Mouse (Mus musculus): ENCODE data around the gene Larp1. TPM values are rescaled to one million over a fixed set of nuclear protein-coding genes. Genes with fewer than 3 reads are reported as not detected.

Gene Larp1
- polyA plus RNA-seq, 1 experiment from 2014 or later, result 18.2 TPM

DNA sequence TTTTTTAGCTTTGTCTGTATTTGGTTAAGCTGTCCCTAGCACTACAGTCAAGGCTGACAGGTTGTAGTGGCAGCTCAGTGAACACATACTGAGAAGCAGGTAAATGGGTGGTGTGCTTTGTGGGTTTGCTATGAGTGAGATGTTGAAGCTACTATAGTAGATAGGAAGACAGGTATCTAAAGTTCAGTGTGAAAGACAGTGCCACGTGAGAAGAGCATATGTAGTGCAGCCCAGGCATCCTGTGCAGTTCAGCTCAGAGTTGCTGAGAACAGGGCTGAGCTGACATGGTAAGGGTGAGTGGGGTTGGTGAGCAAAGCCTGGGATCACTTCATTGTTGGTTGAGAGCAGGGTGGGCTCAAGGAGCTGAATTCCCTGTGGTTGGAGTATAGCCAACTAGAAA lies 8.6 kb downstream of the Larp1 start:
- Histone ChIP-seq H3K27ac (ENCODE audit: low read depth, low read length) (no peak overlapping the region), H3K36me3 (ENCODE audit: control insufficient read depth, insufficient read depth, low read length) (no peaks in the 10 kb centered on the region), H3K4me3 (ENCODE audit: low read depth, low read length) (no peak overlapping the region), H3K4me1 (replicated peaks; ENCODE audit: control insufficient read depth, insufficient read depth, low read length) (no peaks in the 10 kb centered on the region), H3K4me2 (replicated peaks; ENCODE audit: low read depth, low read length) (no peak overlapping the region), H3K9me3 (ENCODE audit: control insufficient read depth, low read length) (no peaks in the 10 kb centered on the region), H3K27me3 (ENCODE audit: control insufficient read depth, insufficient read depth, low read length) (no peaks in the 10 kb centered on the region), H3K9ac (ENCODE audit: low read depth, low read length) (no peak overlapping the region)
- ATAC-seq (ENCODE audit: low FRiP score) (no peak), DNase-seq (ENCODE audit: low spot score) (no peak)
- 78% methylated on average over 1 of the region's 1 CpGs for WGBS

- no peak overlapping the region for H3K4me3 ChIP-seq (ENCODE audit: low read depth, low read length)
- no peaks in the 10 kb centered on the region for H3K27me3 ChIP-seq (ENCODE audit: control insufficient read depth, insufficient read depth, low read length)
- no peak for DNase-seq (ENCODE audit: low spot score)
- H3K27ac ChIP-seq (ENCODE audit: low read depth, low read length), result no peak overlapping the region
- WGBS, result 88% methylated on average over 2 of the region's 2 CpGs
- no peak overlapping the region for H3K4me2 ChIP-seq (replicated peaks; ENCODE audit: low read depth, low read length)
- H3K4me1 ChIP-seq (replicated peaks; ENCODE audit: control insufficient read depth, insufficient read depth, low read length), result no peaks in the 10 kb centered on the region
- no peaks in the 10 kb centered on the region for H3K36me3 ChIP-seq (ENCODE audit: control insufficient read depth, insufficient read depth, low read length)
- H3K9ac ChIP-seq (ENCODE audit: low read depth, low read length), result no peak overlapping the region
- no peak for ATAC-seq (ENCODE audit: low FRiP score)
- no peaks in the 10 kb centered on the region for H3K9me3 ChIP-seq (ENCODE audit: control insufficient read depth, low read length)
Observed at GRCm38 (mm10) chr11:58018287-58018686, 9.4 kb downstream of the Larp1 start.

- ATAC-seq (ENCODE audit: low FRiP score) (no peak), DNase-seq (ENCODE audit: low spot score) (no peak)
- Histone ChIP-seq H3K27ac (ENCODE audit: low read depth, low read length) (no peak overlapping the region), H3K36me3 (ENCODE audit: control insufficient read depth, insufficient read depth, low read length) (no peaks in the 10 kb centered on the region), H3K4me2 (replicated peaks; ENCODE audit: low read depth, low read length) (no peak overlapping the region), H3K9ac (ENCODE audit: low read depth, low read length) (no peak overlapping the region), H3K4me1 (replicated peaks; ENCODE audit: control insufficient read depth, insufficient read depth, low read length) (no peaks in the 10 kb centered on the region), H3K4me3 (ENCODE audit: low read depth, low read length) (no peak overlapping the region), H3K9me3 (ENCODE audit: control insufficient read depth, low read length) (no peaks in the 10 kb centered on the region), H3K27me3 (ENCODE audit: control insufficient read depth, insufficient read depth, low read length) (no peaks in the 10 kb centered on the region)
- 91% methylated on average over 4 of the region's 4 CpGs for WGBS
Observed at GRCm38 (mm10) chr11:58018701-58019100, 9.8 kb downstream of the Larp1 start.

- no peak overlapping the region for H3K4me3 ChIP-seq (ENCODE audit: low read depth, low read length)
- 82% methylated on average over 1 of the region's 1 CpGs for WGBS
Observed at GRCm38 (mm10) chr11:58021095-58021494, 12.2 kb downstream of the Larp1 start.

GRCm38 (mm10) chr11:58021618-58022017 lies 12.8 kb downstream of the Larp1 start:
- H3K9ac ChIP-seq (ENCODE audit: low read depth, low read length), result no peak overlapping the region
- no peaks in the 10 kb centered on the region for H3K27me3 ChIP-seq (ENCODE audit: control insufficient read depth, insufficient read depth, low read length)
- H3K27ac ChIP-seq (ENCODE audit: low read depth, low read length), result no peak overlapping the region
- no peaks in the 10 kb centered on the region for H3K36me3 ChIP-seq (ENCODE audit: control insufficient read depth, insufficient read depth, low read length)
- H3K4me1 ChIP-seq (replicated peaks; ENCODE audit: control insufficient read depth, insufficient read depth, low read length), result no peaks in the 10 kb centered on the region
- no peak for DNase-seq (ENCODE audit: low spot score)
- no peak overlapping the region for H3K4me3 ChIP-seq (ENCODE audit: low read depth, low read length)
- no peaks in the 10 kb centered on the region for H3K9me3 ChIP-seq (ENCODE audit: control insufficient read depth, low read length)
- WGBS, result 60% methylated on average over 2 of the region's 2 CpGs
- no peak for ATAC-seq (ENCODE audit: low FRiP score)
- no peak overlapping the region for H3K4me2 ChIP-seq (replicated peaks; ENCODE audit: low read depth, low read length)

More at GRCm38 (mm10) chr11:58021095-58021494, 12.2 kb downstream of the Larp1 start:
- Histone ChIP-seq H3K4me2 (replicated peaks; ENCODE audit: low read depth, low read length) (no peak overlapping the region), H3K4me1 (replicated peaks; ENCODE audit: control insufficient read depth, insufficient read depth, low read length) (no peaks in the 10 kb centered on the region), H3K9ac (ENCODE audit: low read depth, low read length) (no peak overlapping the region), H3K9me3 (ENCODE audit: control insufficient read depth, low read length) (no peaks in the 10 kb centered on the region), H3K27ac (ENCODE audit: low read depth, low read length) (no peak overlapping the region), H3K36me3 (ENCODE audit: control insufficient read depth, insufficient read depth, low read length) (no peaks in the 10 kb centered on the region), H3K27me3 (ENCODE audit: control insufficient read depth, insufficient read depth, low read length) (no peaks in the 10 kb centered on the region)
- DNase-seq (ENCODE audit: low spot score) (no peak), ATAC-seq (ENCODE audit: low FRiP score) (no peak)

DNA sequence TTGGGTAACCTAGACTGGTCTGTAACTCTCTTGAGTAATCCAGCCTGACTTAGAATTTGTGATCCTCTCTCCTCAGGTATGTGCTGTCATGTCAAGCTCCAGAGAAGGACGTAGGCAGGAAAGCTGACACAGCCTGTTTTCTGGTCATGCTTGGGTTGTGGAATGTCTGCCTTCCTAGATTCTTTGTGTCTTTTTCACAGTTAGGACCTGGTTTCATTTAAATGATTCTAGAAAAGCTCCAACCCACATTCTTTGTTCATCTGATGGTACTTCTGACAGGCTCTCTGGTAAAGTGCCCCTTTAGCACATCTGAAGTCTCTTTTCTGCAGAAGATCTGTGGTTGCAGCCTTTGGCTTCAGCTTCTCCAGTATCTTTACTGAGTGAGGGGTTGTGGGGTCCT lies 15.4 kb downstream of the Larp1 start:
- no peaks in the 10 kb centered on the region for H3K4me1 ChIP-seq (replicated peaks; ENCODE audit: control insufficient read depth, insufficient read depth, low read length)
- H3K9me3 ChIP-seq (ENCODE audit: control insufficient read depth, low read length), result no peaks in the 10 kb centered on the region
- H3K27me3 ChIP-seq (ENCODE audit: control insufficient read depth, insufficient read depth, low read length), result no peaks in the 10 kb centered on the region
- H3K4me2 ChIP-seq (replicated peaks; ENCODE audit: low read depth, low read length), result no peak overlapping the region
- H3K36me3 ChIP-seq (ENCODE audit: control insufficient read depth, insufficient read depth, low read length), result no peaks in the 10 kb centered on the region
- DNase-seq (ENCODE audit: low spot score) (no peak), ATAC-seq (ENCODE audit: low FRiP score) (no peak)
- no peak overlapping the region for H3K4me3 ChIP-seq (ENCODE audit: low read depth, low read length)
- 82% methylated on average over 1 of the region's 1 CpGs for WGBS
- H3K9ac ChIP-seq (ENCODE audit: low read depth, low read length), result no peak overlapping the region
- no peak overlapping the region for H3K27ac ChIP-seq (ENCODE audit: low read depth, low read length)

DNA sequence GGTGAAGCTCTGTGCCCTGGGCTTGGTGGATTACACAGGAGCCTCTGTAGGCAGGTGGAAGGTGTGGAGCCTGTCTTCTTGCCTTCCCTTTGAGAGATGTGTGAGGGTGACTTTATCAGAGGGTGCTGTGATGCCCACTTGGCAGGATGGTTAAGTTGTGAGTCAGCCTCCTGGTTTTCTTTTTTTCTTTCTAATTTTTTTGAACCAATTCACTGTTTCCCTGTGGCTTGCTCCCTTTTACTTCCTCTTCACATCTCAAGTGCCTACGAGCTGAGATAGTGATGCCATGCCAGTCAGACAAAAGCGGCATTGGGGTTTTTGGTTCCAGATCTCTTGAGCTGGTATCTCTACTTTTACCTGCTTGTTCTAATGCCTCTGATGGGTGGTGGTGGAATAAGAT lies 15.8 kb downstream of the Larp1 start:
- WGBS, result 90% methylated on average over 2 of the region's 2 CpGs
- Histone ChIP-seq H3K36me3 (ENCODE audit: control insufficient read depth, insufficient read depth, low read length) (no peaks in the 10 kb centered on the region), H3K4me2 (replicated peaks; ENCODE audit: low read depth, low read length) (no peak overlapping the region), H3K9ac (ENCODE audit: low read depth, low read length) (no peak overlapping the region), H3K4me3 (ENCODE audit: low read depth, low read length) (no peak overlapping the region), H3K27ac (ENCODE audit: low read depth, low read length) (no peak overlapping the region), H3K27me3 (ENCODE audit: control insufficient read depth, insufficient read depth, low read length) (no peaks in the 10 kb centered on the region), H3K4me1 (replicated peaks; ENCODE audit: control insufficient read depth, insufficient read depth, low read length) (no peaks in the 10 kb centered on the region), H3K9me3 (ENCODE audit: control insufficient read depth, low read length) (no peaks in the 10 kb centered on the region)
- no peak for ATAC-seq (ENCODE audit: low FRiP score)
- no peak for DNase-seq (ENCODE audit: low spot score)

- Histone ChIP-seq H3K4me2 (replicated peaks; ENCODE audit: low read depth, low read length) (no peak overlapping the region), H3K27ac (ENCODE audit: low read depth, low read length) (no peak overlapping the region), H3K9ac (ENCODE audit: low read depth, low read length) (no peak overlapping the region), H3K27me3 (ENCODE audit: control insufficient read depth, insufficient read depth, low read length) (no peaks in the 10 kb centered on the region), H3K4me1 (replicated peaks; ENCODE audit: control insufficient read depth, insufficient read depth, low read length) (no peaks in the 10 kb centered on the region), H3K9me3 (ENCODE audit: control insufficient read depth, low read length) (no peaks in the 10 kb centered on the region), H3K36me3 (ENCODE audit: control insufficient read depth, insufficient read depth, low read length) (no peaks in the 10 kb centered on the region), H3K4me3 (ENCODE audit: low read depth, low read length) (no peak overlapping the region)
- DNase-seq (ENCODE audit: low spot score) (no peak), ATAC-seq (ENCODE audit: low FRiP score) (no peak)
- WGBS, result 91% methylated on average over 4 of the region's 4 CpGs
Observed at GRCm38 (mm10) chr11:58025881-58026280, 17.0 kb downstream of the Larp1 start.

DNA sequence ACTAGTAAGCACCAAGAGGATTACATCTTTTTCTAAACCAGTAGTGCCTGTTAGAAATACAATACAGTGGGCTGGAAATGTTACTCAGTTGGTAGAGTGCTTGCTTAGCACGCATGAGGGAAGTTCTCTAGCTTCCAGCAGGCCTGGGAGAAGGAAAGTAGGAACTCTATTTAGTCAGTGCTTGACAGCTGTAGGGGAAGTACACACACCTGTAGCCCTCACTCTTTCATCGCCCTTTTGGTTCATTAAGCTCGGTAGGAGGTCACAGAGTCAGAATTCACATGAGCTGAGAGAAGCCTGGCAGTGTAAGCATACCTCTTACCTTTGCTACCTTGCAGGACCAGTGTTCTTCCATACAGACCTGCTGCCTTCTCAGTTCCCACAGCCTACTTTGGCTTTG lies 17.5 kb downstream of the Larp1 start:
- no peaks in the 10 kb centered on the region for H3K4me1 ChIP-seq (replicated peaks; ENCODE audit: control insufficient read depth, insufficient read depth, low read length)
- DNase-seq (ENCODE audit: low spot score) (no peak), ATAC-seq (ENCODE audit: low FRiP score) (no peak)
- H3K27ac ChIP-seq (ENCODE audit: low read depth, low read length), result no peak overlapping the region
- no peak overlapping the region for H3K4me3 ChIP-seq (ENCODE audit: low read depth, low read length)
- H3K9me3 ChIP-seq (ENCODE audit: control insufficient read depth, low read length), result no peaks in the 10 kb centered on the region
- H3K27me3 ChIP-seq (ENCODE audit: control insufficient read depth, insufficient read depth, low read length), result no peaks in the 10 kb centered on the region
- no peak overlapping the region for H3K9ac ChIP-seq (ENCODE audit: low read depth, low read length)
- whole genome bisulfite sequencing, result 79% methylated on average over 3 of the region's 3 CpGs
- H3K36me3 ChIP-seq (ENCODE audit: control insufficient read depth, insufficient read depth, low read length), result no peaks in the 10 kb centered on the region
- H3K4me2 ChIP-seq (replicated peaks; ENCODE audit: low read depth, low read length), result no peak overlapping the region

Measured in hindbrain, embryonic 11.5 days (tissue).